Mouse (Mus musculus) natural killer cell, adult 2 months (primary cell): ENCODE measurements at regions not wholly inside any gene's neighbourhood (a gene's known extent, or its start where the extent isn't known, plus 50 kb on each side); places are given as distances from the start of the nearest gene placed in this dataset.
"Not testable (repeated sequence)": the region's sequence is repeated elsewhere in the genome, so short reads cannot be mapped to it uniquely, and the experiment has no call there.

Experiments
- DNase-seq, 2 experiments: peaks; one replicate each; pipeline ENCODE4 v3.0.0; 2022; ENCODE audit warnings: low spot score in 2 of 2

GRCm38 (mm10) chr16:30799699-30800483, 200.4 kb downstream of the Fam43a start:
- DNase-seq, result no peak

DNA sequence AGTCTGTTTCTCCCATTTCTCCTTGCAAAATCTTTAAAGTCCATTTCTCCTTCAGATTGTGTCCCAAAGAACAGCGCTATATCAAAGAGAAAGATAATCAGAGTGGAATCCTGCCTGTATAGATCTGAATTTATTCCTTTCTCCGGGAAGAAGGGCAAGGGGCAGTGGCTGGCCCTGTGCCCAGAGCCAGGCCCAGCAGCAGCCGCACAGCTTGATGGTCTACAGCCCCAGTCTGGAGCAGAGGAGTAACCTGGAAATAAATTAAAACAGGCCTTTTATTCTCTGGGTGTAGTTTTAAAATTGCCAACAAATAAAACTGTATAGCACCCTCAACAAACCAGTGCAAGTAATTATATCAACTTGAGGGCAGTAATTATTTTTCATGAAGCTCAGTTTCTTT, 204.5 kb downstream of the Fam43a start:
- no peak for DNase-seq

DNA sequence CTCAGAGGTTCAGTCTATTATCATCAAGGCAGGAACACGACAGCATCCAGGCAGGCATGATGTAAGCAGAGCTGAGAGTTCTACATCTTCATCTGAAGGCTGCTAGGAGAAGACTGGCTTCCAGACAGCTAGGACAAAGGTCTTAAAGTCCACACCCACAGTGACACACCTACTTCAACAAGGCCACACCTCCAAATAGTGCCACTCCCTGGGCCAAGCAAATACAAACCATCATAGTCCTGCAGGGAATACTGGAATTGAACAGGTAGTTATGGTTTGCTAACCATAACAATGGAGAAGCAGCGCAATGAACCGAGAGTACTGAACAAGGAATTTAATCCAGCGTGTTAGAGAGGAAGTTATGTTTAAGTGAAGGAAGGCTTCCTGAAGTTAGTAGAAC, 206.7 kb downstream of the Fam43a start:
- DNase-seq, result not testable (repeated sequence)

DNA sequence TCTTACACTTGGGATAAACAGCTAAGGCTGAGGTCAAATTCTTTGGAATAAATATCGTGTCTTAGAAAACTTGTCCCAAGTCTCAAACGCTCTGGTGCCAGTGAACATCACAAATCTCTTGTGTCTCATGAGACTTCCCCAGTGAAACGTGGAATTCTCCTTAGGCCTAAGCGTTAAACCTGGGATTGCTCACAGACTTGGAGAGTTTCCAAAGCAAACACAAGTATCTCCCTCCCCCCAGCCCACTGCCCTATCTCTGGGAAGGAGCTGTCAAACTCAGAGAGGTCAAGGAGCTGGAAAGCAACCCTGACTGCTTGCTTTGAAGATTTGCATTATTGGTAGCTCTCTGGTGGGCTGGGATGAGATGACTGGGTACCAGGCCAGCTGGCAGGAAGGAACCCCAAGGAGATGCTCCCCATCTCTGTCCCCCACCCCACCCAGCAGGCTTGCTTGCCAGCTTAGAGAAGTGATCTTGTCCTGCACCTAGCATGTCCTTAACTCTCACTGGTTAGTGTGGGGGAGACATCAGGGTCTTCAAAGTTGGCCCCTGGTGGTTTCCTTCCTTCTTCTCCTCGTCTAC, 219.1 kb downstream of the Fam43a start:
- DNase-seq, result no peak

DNA sequence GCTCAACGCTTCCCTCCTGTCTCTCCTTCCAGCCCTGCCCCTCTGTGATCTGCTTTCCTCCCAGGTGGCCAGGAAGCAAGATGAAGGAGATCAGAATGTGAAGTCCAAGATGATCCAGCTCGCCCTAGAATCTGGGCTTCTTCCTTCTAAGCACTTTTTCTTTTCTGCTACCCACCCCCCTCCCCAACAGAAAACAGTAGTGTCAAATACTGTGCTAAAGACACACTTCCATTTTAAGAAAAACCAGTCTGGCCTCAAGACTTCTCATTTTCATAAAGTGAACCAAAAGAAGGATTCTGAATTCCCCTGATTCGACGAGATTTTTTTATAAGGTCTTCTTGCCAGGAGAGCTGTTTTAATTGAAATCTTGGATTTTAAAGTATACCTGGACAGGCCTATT, 219.8 kb downstream of the Fam43a start:
- DNase-seq, result no peak

DNA sequence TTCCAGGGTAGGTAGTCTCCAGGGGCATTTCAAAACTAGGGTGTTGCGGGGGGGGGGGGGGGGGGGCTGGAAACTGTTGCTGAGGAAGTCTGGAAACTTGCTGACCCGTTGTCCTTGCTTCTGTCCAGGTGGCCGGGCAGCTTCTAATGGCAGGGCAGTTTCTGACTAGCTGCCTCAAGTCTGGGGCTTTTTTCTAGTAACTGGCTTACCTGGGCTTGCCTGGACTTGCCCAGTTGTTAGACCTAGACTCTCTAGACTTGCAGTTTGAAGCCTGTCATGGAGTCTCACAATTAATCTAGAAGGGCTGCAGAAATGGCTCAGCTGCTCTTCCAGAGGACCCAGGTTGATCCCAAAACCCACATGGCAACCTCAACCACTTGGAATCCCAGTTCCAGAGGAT, 220.7 kb downstream of the Fam43a start:
- DNase-seq, result no peak

DNA sequence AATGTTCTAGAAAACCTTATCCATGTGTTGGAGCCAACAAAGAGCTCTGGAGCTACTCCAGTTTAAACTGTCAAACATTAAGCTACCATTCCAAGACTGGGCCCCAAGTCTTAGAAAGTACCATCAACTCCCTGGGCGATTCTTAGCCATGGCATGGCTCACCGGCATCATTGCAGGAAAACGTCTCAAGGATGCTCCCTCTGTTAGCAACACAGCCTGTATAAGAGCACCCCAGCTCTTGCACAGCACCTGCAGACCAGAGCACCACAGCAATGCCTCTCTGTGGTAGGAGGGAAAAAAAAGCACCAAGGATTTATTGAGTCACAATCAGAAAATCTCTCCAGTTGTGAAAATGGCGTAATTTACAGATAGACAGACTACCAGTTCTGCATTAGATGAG, 221.2 kb downstream of the Fam43a start:
- DNase-seq, result no peak

- DNase-seq, result no peak
Measured at GRCm38 (mm10) chr16:30821191-30821910, 221.8 kb downstream of the Fam43a start.

- no peak for DNase-seq
Measured at GRCm38 (mm10) chr16:30821911-30822578, 222.5 kb downstream of the Fam43a start.

- DNase-seq, result no peak
Measured at GRCm38 (mm10) chr16:30826128-30826527, 226.6 kb downstream of the Fam43a start.

DNA sequence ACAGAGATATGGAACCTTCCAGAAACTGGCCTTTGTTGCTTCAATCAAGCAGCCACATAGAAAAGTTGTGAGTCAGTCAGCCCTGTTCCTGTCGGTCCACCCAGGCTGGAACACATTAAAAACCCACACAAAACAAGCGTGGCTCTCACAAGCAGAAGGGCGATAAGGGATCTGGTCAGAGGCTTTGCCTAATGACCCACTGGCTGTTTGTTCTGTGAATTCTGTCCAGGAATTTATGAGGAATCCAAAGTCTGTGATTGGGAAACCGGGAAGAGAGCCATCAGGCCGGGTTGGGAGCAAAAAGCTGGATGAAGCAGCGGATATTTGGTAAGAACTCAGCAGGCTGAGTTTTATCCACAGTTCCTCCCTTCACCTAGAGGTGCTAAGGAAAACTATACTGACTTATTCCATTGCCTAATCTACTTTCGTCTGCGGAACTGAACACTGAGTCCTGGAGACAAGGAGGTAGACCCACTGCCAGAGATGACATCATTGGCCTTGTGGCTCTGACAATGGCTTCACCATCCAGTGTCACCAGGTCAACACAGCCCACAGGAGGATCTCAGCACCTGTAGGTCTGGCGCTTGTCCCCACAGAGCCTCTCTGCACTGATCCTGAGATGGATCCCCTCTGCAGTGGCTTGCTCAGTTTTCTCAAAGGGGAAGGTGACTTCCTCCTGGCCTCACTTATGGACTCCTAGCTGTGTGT, 228.5 kb downstream of the Fam43a start:
- DNase-seq, result no peak

GRCm38 (mm10) chr16:30834561-30834960, 235.0 kb downstream of the Fam43a start:
- no peak for DNase-seq

GRCm38 (mm10) chr16:30835678-30836077, 236.2 kb downstream of the Fam43a start:
- DNase-seq, result no peak

DNA sequence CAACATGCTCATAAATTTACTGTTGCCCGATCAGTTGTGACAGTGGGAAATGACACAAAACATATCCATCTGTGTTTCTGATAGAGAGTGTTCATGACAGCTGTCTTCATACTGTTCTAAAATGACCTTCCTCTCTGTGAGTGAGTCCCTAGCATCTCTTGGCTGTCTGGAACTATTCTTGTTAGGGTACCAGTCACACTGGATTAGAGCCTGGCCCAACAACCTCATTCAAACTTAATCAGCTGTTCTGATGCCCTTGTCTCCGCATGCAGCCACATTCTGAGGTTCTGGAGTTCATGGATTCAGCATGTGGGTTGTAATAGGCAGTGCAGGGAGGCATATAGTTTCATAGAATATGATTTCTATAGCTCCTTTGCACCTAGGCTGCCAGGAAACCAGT, 238.4 kb downstream of the Xxylt1 start:
- DNase-seq, result no peak

GRCm38 (mm10) chr16:30852595-30852994, 228.6 kb downstream of the Xxylt1 start:
- DNase-seq, result no peak

DNA sequence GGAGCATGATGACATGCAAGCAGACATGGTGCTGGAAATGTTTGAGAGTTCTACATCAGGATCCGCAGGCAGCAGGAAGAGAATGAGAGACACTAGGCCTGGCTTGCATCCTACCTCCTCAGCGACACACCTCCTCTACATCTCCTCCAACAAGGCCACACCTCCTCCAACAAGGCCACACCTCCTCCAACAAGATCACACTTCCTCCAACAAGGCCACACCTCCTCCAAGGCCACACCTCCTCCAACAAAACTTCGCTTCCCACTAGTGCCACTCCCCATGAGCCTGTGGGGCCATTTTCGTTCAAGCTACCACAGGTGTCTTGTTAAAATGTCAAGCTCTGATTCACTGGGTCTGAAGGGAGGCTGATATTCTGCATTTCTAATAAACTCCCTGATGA, 226.5 kb downstream of the Xxylt1 start:
- no peak for DNase-seq

DNA sequence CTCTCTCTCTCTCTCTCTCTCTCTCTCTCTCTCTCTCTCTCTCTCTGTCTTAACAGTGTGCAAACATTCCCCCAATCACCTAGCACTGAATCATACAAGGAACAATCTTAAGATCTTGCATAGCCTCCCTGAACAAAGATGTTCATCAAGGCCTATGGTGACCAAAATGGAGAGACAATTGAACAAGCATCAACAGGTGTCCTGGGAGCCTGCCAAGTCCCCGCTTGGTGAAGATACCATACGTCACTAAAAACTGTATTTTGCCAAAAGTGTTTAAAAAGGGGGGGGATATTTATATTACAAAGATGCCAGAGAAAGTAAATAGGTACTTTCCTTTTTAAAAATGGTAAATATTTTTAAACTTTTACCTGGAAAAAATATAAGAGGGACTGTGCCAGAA, 223.6 kb downstream of the Xxylt1 start:
- no peak for DNase-seq

GRCm38 (mm10) chr16:30869136-30869909, 211.9 kb downstream of the Xxylt1 start:
- no peak for DNase-seq

- DNase-seq, result no peak
Measured at GRCm38 (mm10) chr16:30870110-30870509, 211.1 kb downstream of the Xxylt1 start.

- DNase-seq, result no peak
Measured at GRCm38 (mm10) chr16:30870676-30871075, 210.6 kb downstream of the Xxylt1 start.

- DNase-seq, result no peak
Measured at GRCm38 (mm10) chr16:30872147-30872546, 209.1 kb downstream of the Xxylt1 start.
